Mouse (Mus musculus): Measurements from ENCODE around the gene Zfp511.

Zfp511 gene

DNA sequence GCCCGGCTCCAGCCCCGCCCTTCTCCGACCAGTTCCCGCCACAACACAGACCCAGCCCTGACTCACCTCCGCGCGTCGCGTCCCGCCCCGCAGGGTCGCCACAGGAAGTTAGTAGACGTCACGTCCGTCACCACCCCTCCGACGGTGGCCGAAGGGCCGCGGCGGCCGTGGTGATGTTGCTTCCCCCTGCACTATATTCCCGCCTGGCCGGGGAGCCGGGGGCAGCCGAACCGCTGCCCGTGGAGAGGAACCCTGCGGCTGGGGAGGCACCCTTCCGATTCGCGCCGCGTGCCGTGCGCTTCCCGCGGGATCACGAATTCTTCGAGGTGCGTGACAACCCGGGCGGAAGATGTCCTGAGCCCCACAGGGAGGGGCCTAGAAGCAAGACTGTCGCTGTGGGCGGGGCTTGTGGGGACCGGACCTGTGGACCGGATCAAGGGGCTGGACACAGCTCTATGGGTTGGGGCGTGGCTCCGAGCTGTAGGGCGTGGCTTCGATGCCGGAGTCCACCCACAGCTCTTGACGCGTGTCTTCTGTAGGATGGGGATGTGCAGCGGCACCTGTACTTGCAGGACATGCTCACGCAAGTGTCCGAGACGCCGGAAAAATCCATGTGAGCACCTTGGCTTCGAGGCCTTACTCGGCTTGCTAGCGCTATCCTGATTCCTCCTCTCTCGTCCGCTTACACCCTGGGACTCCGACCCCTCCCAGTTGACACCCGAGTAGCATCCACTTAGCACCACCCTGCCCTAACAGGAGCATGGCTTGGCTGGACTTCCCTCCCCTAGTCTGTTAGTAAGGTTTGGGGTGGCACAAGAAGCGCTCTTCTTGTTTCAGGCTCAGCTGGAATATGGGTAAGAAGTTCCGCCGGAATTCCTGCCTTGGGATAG lies at the start of gene Zfp511, which contains the start of gene Tubgcp2:
Gene Zfp511, plus strand, starts transcription at position 111 of the 890 bp plus-strand sequence.
Gene Tubgcp2, minus strand, starts transcription at position 389 of the 890 bp plus-strand sequence.
- peak; percentile 83 to 87 for DNase-seq

DNA sequence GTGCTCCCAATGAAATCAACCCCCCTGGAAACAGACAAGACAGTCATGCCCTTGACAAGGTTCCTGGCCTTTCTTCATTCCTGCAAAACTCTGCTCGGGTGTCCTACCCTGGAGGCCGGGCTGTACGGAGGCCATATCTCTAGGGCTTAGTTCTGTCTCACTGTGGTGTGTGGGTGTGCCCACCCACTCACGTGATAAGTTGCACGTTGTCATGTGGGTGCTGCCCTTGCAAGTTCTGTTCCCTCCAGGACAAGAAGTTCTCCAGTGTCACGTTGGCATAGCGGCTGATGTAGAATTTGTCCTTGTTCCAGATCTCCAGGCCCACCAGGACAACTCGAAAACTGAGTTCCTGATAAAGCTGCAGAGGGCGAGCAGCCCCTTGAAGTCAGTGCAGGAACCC lies 47.9 kb upstream of the Zfp511 start:
- DNase-seq, result no peak

DNA sequence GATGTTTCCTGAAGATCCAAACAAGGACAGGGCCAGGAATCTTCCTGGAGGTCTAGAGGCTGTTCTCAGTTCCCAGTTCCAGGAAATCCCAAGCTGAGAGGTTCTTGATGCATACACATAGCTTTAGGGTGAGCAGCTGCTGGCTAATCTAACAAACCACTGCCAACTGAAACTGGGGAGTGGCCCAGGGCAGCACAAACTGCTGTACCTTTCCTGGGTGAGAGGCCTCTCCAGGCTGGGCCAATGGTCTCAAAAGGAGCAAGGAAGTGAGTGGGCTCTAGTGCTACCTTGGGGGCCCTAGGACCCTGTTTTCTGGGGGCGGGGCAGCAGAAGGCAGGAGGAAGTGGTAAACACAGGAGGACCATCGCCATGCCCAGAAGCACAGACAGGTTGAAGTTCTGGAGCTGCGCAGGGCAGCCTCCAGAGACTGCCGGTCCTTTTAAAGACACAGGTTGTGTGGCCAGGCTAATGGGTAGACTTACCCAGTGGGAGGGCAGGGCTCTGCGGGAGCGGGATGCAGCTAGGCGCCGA lies 45.3 kb upstream of the Zfp511 start:
- no peak for DNase-seq

DNA sequence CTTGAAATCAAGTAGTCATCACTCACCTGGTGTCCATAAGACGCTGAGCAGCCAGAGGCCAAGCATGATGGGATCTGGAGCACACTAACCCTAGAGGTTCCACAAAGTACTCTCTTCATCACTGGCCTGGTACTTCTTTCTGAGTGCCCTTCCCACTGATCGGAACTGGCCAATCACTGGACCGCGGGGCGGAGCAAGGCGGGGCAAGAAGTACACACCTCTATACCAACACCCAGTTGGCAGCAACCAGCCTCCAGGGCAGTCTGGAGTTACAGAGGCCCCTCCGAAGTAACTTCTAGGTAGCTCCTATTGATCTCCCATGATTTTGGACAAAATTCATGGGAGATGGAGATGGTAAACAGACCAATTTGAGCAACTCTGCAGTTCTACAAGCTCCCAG lies 43.8 kb upstream of the Zfp511 start, which contains the start of gene Adam8:
Gene Adam8, minus strand, starts transcription at position 157 of the 400 bp plus-strand sequence.
- DNase-seq, result no peak

DNA sequence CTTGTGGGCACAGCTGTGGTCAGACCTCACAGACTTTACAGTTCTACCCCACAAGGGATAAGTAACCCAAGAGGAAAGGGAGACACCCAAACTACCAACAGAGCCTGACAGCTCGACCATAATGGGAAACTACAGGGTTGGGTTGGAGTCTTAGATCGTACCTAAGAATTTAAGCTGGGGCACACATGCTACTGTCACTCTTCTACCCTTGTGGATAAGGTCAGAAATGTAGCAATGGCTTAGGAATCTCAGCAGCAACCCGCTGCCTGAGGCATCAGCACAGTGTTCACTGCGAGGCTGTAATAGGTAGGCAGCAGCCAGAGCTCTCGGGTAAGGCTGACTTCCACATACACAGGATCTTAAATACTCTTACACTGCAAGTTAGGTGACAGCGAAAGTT lies 42.7 kb upstream of the Zfp511 start:
- no peak for DNase-seq

DNA sequence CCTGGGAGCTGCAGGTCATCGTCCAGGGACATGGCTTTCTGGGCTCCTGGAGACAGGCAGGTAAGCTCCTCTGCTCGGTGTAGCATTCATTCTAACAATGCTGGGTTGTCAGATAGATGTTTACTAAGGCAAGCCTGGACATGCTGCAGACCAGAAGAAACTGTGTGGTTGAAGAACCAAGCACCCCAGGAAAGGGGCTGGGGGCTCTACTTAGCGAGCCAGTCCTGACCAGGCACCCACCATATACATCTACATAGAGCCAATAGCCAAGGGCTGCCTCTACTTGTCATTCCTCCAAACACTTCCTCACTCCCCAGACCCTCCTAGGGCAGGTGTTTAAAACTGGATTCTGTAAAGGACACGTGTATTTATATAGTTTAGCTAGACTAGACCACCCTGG lies 42.0 kb upstream of the Zfp511 start:
- no peak for DNase-seq

DNA sequence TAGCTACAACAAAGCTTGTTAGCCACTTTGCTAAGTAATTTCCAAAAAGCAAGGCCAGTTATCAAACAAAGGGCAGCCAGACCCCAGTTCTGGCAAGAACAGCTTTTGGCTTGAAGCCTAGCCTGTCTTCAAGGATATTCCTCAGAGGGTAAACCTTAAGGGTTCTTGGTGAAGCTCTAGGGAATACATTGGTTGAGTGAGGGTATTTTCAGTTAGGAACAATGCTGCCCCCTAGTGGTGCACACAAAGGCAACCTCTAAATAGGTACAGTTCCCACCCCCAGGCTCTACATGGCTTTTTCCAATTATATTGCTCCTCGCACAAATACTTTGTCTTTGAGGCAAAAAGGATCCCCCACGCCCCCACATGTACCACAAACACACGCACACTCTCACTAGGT lies 41.5 kb upstream of the Zfp511 start:
- DNase-seq, result peak in 1 of 2 experiments; percentile 33

DNA sequence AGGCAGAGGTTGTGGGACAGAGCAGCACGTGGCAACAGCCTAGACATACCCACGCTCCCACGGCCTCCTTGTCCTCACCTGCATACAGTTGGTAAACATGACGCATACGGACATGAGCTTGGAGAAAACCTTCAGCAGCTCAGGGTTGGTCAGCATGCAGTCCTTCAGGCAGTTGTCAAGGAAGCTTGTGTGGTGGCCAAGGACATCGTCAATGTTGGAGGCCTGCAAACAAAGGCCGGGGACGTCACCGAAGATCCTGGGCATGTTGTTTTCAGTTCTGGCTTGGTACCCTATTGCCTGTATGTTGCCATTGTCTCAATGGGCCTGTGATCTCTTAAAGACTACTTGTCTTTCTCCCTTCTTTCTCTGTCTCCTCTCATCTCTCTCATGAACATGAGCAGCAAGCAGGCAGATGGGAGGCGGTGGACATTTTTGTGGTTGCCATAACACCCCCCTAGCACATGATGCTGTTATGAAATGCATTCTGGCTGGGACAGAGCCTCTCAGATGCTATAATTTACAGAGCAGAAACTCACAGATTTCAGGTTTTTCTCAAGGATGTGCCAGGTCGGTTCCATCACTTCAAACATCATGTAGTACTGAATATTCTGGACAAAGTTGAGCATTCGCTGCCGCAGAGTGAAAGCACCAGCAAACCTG lies 37.4 kb upstream of the Zfp511 start:
- no peak for DNase-seq

DNA sequence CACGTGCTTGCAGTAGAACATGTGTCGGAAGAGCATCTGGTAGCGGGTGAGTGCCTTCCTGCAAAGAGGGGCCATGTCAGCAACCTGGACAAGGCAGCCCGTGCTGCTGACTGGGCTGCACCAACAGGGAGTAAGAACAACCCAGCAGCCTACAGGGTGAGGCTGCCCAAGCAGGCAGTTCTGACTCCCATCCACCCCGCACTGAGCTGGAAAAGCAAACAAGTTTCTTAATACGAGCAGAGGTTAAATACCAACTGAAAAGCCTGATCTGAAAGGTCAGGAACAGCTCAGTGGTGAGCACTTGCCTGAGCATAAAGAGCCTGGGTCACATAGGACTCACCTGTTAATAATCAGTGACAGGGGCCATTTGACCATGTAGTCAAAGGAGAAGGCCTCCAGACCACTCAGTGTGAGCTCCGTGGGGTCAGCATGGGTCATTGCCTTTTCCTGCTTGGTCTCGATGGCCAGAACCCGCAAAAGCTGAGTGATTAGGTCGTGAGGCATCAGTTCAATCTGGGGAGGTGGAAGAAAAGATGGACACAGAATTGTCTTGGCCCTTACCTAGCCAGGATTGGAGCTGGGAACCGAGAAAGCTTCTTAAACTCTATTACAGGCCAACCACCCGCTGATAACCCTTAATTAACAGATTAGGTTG lies 35.0 kb upstream of the Zfp511 start:
- DNase-seq, result no peak

DNA sequence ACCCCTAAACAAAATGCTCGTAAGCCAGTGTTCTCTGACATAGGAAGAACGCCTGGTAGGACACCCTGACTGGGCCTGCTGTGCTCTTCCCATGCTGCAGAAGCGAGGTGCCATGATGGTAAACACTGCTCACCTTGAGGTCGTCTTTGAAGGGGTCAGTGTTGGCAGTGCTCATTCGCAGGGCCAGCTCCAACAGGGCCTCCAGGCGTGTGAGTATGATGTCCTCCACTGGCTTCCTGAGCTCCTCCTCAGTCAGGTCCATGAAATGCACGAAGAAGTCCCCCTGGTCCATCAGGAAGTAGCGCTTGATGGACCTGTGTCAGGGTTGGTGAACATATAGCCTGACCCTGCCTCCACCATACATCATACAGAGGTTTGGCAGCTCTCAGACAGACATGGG lies 31.5 kb upstream of the Zfp511 start:
- no peak for DNase-seq

DNA sequence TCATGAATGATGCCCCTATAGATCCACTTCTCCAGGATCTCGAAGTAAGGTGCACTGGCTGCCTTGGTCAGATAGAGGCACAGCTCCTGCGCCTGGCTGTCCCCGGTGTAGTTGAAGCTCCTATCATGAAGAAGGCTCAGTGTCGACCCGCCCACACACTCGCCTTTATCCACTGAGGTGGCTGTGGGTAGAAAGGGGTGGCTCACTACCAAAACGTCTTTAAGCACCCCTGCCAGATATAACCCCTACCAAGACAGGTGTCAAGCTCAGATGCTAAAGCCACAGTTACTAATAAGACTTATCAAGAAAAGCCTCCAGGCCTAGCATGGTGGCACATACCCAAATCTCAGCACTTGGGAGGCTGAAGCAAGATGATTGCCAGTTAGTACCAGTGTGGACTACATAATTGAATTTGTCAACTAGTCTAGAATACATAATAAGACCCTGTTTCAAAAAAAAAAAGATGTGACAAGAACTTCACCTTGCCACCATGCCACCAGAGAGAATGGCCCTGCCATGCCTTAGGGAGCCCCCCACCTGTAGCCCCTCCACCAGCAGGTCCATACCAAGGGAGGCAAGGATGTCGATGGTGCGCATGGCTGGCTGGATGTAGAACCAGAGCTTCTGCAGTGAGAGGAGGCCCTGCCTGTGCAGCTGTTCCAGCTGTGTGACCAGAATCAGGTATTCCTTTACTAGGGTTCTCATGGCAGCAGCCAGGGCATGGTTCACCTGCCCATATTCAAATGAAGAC lies 29.2 kb upstream of the Zfp511 start:
- DNase-seq, result no peak

DNA sequence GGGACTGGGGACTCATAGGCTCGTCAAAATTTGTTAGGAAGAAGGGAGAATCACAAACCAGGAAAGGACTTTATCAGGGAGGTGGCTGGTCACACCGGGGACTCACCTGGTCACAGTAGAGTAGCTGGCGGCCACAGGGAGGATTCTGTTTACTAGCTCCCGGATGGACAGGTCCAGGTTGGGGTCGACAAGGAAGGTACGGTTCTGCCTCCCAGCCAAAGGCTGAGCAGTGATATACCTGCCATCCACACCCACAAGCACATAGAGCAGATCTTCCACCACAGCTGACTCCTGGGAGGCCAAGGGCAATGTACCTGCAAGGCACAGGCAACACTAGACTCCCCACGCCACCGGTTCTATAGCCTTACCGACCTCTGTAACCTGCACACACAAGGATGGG lies 28.4 kb upstream of the Zfp511 start:
- DNase-seq, result no peak

DNA sequence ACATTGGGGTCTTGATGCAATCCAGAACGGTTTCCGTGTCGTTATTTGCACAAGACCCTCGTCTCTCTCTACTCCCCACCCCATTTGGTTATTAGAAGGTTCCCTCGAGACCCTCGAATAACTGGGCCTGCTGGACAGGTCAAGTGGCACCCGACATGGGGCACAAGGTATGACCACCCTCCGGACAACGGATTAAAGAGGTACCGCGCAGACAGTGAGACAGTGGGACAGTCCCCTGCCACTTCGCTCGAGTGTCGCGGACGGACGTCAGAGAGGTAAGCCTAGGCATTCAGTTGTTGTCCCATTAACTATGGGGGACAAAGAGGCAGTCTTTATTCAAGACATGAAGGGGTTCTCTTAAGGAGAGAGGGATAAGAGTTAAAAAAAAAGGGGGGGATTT lies 24.9 kb upstream of the Zfp511 start:
- DNase-seq, result no peak

DNA sequence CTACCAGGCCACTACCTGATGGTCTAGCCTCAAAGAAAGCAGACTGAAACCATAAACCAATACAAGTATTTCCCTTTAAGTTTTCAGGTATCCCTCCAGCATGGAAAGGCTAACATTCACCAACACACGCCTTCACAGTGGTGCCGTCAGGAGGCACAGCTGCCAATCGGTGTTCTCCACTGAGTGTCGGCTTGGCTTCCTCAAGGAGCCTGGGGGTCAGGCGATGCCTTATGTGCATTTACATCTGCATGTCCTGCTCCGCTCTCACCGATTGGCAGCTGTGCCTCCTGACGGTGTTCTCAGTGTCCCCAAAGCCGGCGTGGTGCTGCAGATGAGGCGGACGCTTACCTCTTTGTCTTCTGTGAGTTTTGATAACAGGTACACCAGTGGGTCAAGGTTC lies 4.4 kb upstream of the Zfp511 start:
- DNase-seq, result no peak

DNA sequence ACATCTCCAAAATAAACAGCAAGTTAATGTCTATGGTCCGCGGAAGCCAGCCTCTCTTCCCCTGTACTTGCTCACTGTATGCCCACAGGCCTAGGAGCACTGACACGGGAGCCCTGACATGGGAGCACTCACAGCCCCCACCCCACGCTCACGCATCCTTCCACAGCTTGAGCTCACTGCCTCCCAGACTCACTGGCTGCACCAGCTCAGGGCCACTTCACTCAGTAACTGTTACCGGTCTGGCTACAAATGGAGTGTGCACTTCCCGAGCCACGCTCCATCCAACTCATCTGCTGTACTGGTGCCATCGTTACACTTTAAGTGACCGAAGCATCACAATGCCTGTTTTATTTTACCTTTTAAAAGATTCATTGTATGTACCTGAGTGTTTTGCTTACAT lies 3.8 kb upstream of the Zfp511 start:
- no peak for DNase-seq

DNA sequence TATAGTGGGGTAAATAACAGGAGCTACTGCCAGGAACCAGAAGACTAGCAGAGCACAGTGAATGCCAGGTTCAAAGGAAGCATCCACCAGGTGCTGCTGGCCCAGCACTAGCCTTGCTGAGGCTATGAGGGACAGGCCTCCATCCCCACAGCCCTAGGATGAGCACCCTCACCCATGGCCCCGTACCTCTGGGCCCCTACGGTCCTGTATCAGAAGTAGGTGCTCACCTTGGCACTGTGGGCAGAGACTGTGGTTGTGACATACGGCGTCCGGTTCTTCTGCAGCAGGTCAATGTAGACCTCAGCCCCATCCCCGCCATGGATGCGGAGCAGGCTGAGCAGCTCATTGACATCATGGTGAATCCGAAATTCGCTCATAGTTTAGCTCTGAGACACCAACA lies 2.8 kb upstream of the Zfp511 start:
- no peak for DNase-seq

DNA sequence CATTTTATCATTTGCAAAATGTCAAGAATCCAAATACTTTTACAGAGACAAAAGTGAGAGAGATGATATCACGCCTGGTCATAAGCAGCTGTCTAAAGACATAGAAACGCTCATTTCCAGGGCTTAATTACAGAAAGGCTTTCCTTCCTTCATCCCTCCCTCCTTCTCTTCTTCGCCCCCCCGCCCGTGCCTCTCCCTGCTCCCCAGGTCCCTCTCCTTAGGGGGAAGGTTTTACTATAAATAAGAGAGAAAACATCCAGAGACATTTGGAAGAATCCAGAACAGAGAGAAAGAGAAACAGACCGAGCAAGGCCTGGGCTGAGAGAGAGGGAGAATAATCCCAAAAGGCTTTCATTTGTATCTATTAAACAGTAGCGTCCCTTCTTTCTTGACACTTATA lies 735 bp upstream of the Zfp511 start:
- DNase-seq, result no peak

DNA sequence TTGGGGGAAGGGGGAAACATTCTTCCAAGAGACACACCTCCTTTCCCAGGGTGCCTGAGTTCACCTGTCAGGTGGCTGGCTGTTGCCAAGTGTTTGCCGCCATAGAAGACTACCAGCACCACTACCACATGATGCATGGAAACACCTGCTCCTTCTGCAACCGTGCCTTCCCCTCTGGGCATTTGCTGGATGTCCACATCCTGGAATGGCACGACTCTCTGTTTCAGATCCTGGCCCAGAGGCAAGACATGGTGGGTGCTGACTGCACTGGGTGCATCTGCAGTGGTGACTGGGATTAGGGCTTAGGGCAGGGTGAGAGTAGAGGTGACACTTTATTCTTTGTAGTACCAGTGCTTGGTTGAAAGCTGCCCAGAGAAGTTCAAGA lies 972 bp downstream of the Zfp511 start:
- no peak for DNase-seq

DNA sequence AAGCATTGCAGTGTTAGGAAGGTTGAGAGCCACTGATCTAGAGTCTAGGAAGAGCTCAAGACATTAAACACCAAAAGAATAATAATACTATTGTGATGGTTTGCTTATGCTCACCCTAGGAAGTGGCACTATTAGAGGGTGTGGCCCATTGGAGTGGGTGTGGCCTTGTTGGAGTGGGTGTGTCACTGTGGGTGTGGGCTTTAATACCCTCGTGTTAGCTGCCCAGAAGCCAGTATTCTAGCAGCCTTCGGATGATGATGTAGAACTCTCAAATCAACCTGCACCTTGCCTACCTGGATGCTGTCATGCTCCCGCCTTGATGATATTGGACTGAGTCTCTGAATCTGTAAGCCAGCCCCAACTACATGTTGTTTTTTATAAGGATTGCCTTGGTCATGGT lies 6.5 kb downstream of the Zfp511 start:
- no peak for DNase-seq

DNA sequence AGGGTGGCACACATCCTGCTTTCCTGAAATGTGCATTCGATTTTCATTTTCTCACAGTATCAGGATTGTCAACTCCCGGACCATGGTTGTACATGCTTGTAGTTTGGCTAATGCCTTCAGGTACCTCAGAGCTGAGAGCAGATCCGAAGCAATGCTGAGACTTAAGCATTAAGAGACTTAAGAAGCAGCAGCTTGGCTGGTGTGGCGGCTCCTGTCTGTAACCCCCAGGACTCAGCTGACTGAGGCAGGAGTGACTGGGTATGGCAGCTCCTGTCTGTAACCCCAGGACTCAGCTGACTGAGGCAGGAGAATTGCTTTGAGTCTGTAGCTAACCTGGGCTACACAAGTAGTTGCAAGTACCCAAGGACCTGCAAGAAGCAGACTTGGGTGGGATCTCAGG lies 9.4 kb downstream of the Zfp511 start:
- no peak for DNase-seq

DNA sequence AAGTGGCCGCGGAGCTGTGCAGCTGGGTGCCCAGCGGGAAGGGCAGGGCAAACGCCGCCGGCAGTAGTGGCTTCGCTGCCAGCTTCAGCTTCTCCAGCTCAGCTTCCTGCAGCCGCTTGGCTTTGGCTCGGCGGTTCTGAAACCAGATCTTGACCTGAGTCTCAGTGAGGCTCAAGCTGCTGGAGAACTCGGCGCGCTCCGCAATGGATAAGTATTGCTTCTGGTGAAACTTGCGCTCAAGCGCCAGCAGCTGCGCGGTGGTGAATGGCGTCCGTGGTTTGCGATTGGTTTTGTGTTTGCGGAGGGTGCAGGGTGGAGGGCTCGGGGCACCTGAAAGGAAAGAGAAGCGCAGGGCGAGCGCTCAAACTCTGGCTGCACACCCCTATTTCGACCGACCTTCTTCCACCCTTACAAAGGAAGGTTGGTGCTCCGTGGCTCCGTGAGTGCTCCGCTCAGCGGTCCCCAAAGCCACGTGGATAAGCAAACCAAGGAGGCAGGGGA lies 11.7 kb downstream of the Zfp511 start:
- no peak for DNase-seq

DNA sequence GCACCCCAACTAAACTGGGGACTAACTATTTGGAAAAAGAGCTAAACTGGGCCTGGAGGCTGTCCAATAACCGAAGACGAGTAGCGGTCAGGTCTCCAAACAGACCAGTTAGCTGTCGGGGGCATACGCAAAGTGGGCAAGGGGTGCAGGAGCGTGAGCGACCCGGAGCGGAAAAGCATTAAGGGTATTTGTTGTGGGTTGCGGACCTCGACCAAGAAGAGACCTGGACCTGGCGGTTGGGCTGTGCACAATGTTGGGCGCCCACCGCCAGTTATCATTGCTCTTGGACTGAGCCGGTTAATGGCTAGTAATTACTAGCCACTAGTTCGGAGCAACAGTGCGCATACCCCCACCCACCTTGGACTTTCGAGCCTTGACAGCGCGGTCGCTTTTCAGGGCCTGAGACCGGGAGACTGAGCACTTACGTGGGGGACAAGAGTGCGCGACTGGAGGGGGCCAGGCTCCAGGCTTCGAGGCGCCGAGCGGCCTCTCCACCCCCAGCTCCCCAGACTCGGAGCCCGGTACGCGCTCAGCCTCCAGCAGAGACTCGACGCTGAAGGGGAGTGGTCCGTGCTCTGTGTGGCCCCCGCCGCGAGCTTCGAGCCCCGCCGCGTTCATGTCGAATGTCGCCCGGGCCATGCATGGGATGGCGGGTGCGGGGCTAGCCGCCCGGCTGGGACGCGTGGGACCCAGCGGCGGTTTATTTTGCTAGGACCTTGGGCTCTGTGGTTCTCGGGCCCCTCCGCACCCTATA lies 12.3 kb downstream of the Zfp511 start, which contains the start of gene Msx3:
Gene Msx3, minus strand, starts transcription at position 729 of the 754 bp plus-strand sequence.
- no peak for DNase-seq
